Mouse (Mus musculus): Measurements from ENCODE around the gene Etl4. TPM values are rescaled to one million over a fixed set of nuclear protein-coding genes. Genes with fewer than 3 reads are reported as not detected.
"Not testable (repeated sequence)": the region's sequence is repeated elsewhere in the genome, so short reads cannot be mapped to it uniquely, and the experiment has no call there.

The Etl4 gene
- polyA plus RNA-seq, 1 experiment from 2014 or later: 3.2 TPM

- H3K4me1 ChIP-seq (replicated peaks): no peaks in the 10 kb centered on the region
- no peak overlapping the region for H3K9ac ChIP-seq
- no peak for ATAC-seq (ENCODE audit: low FRiP score)
- H3K4me3 ChIP-seq: no peak overlapping the region
- H3K4me2 ChIP-seq: no peak overlapping the region
- no peak overlapping the region for H3K27ac ChIP-seq
- no peaks in the 10 kb centered on the region for H3K27me3 ChIP-seq
- WGBS: 91% methylated on average over 3 of the region's 3 CpGs
- H3K9me3 ChIP-seq: no peaks in the 10 kb centered on the region
- no peaks in the 10 kb centered on the region for H3K36me3 ChIP-seq
These were observed 748.3 kb downstream of the Etl4 start for GRCm38 (mm10) chr2:20657856-20658255.

DNA sequence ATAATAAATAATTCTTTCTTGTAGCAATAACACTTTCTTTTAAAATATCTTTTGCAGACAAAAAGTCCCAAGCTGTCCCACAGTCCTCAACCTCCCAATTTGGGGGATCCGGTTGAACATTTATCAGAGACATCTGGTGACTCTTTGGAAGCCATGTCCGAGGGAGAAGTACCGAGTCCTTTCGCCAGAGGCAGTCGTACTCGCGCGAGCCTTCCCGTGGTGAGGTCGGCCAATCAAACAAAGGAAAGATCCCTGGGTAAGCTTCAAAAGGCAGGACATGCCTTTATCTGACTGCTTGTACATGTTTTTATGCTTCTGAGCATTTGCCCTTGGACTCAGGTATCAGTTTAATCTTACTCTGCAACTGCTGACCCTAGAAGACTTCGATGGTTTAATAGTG lies 752.3 kb downstream of the Etl4 start:
- Histone ChIP-seq H3K36me3 (no peaks in the 10 kb centered on the region), H3K4me3 (no peak overlapping the region), H3K9ac (no peak overlapping the region), H3K9me3 (no peaks in the 10 kb centered on the region), H3K27ac (no peak overlapping the region), H3K4me1 (replicated peaks) (no peaks in the 10 kb centered on the region), H3K4me2 (no peak overlapping the region), H3K27me3 (no peaks in the 10 kb centered on the region)
- no peak for ATAC-seq (ENCODE audit: low FRiP score)
- 93% methylated on average over 11 of the region's 11 CpGs for WGBS

DNA sequence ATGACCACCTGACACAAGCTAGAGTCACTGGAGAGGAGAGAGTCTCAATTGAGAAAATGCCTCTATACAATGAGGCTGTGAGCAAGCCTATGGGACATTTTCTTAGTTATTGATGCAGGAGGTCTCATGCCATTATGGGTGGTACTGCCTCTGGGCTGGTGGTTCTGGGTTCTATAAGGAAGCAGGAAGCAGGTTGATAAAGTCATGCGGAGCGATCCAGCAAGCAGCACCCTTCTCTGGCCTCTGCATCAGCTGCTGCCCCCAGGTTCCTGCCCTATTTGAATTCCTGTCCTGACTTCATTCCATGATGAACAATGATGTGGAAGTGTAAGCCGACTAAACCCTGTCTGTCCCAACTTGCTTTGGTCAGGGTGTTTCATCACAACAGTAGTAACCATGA lies 753.1 kb downstream of the Etl4 start:
- Histone ChIP-seq H3K27ac (no peak overlapping the region), H3K4me3 (no peak overlapping the region), H3K9ac (no peak overlapping the region), H3K27me3 (no peaks in the 10 kb centered on the region), H3K4me2 (no peak overlapping the region), H3K36me3 (no peaks in the 10 kb centered on the region), H3K4me1 (replicated peaks) (no peaks in the 10 kb centered on the region), H3K9me3 (no peaks in the 10 kb centered on the region)
- WGBS: 85% methylated on average over 3 of the region's 3 CpGs
- ATAC-seq (ENCODE audit: low FRiP score): no peak

DNA sequence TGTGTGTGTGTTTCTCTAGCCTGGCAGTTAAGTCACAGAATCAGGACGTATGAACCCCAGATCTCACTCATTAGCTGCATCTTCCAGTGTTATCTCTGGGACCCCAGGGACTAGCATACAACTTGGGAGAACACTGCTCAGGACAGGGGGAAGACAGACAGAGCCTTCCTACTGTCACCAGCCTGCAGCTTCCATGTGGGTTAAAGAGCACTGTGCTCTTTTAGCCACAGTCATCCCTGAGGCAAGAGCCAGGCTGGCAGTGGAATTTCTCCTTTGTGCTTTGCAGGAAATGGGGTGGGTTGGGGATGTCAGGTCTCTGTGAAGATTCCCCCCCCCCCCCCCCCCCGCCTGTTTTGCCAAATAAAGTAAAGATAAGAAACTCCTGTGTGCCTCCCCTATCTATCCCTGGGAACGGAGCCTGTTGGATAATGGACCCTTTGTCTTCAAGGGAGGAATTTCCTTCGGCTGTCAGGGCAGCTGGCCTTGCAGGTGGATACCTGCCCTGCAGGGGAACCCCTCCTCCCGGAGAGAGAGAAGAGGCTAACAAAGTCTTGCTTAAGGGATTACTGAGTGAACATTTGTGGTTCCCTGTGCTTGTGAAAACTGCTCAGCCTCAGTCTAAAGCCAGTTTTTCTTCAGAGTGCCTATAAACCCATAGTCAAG lies 755.9 kb downstream of the Etl4 start:
- no peaks in the 10 kb centered on the region for H3K4me1 ChIP-seq (replicated peaks)
- no peak overlapping the region for H3K27ac ChIP-seq
- no peak for ATAC-seq (ENCODE audit: low FRiP score)
- no peak overlapping the region for H3K4me2 ChIP-seq
- no peaks in the 10 kb centered on the region for H3K9me3 ChIP-seq
- no peak overlapping the region for H3K4me3 ChIP-seq
- H3K36me3 ChIP-seq: no peaks in the 10 kb centered on the region
- WGBS: 13% methylated on average over 5 of the region's 5 CpGs
- H3K27me3 ChIP-seq: no peaks in the 10 kb centered on the region
- H3K9ac ChIP-seq: no peak overlapping the region

- peak; percentile 52; the same call in 1 of the 2 replicates for ATAC-seq (ENCODE audit: low FRiP score)
- Histone ChIP-seq H3K27me3 (no peaks in the 10 kb centered on the region), H3K9ac (no peak overlapping the region), H3K36me3 (no peaks in the 10 kb centered on the region), H3K4me1 (replicated peaks) (no peaks in the 10 kb centered on the region), H3K4me3 (no peak overlapping the region), H3K4me2 (no peak overlapping the region), H3K27ac (no peak overlapping the region), H3K9me3 (no peaks in the 10 kb centered on the region)
- 50% methylated on average over 2 of the region's 2 CpGs for WGBS
These were observed 756.5 kb downstream of the Etl4 start for GRCm38 (mm10) chr2:20666051-20666478.

- no peak for ATAC-seq (ENCODE audit: low FRiP score)
- Histone ChIP-seq H3K9me3 (no peaks in the 10 kb centered on the region), H3K4me2 (no peak overlapping the region), H3K4me3 (no peak overlapping the region), H3K36me3 (no peaks in the 10 kb centered on the region), H3K4me1 (replicated peaks) (no peaks in the 10 kb centered on the region), H3K27ac (no peak overlapping the region), H3K9ac (no peak overlapping the region), H3K27me3 (no peaks in the 10 kb centered on the region)
- 94% methylated on average over 3 of the region's 3 CpGs for WGBS
These were observed 758.3 kb downstream of the Etl4 start for GRCm38 (mm10) chr2:20667876-20668275.

GRCm38 (mm10) chr2:20668276-20669030 lies 758.9 kb downstream of the Etl4 start:
- H3K9ac ChIP-seq; ATAC-seq (ENCODE audit: low FRiP score): not testable (repeated sequence)
- 87% methylated on average over 12 of the region's 12 CpGs for WGBS

GRCm38 (mm10) chr2:20669367-20669766 lies 759.8 kb downstream of the Etl4 start:
- Histone ChIP-seq H3K4me3 (no peak overlapping the region), H3K9me3 (no peaks in the 10 kb centered on the region), H3K4me1 (replicated peaks) (no peaks in the 10 kb centered on the region), H3K9ac (no peak overlapping the region), H3K36me3 (no peaks in the 10 kb centered on the region), H3K27me3 (no peaks in the 10 kb centered on the region), H3K27ac (no peak overlapping the region), H3K4me2 (no peak overlapping the region)
- WGBS: 67% methylated on average over 4 of the region's 4 CpGs
- ATAC-seq (ENCODE audit: low FRiP score): no peak

More at GRCm38 (mm10) chr2:20668276-20669030, 758.9 kb downstream of the Etl4 start:
- H3K27ac ChIP-seq; H3K27me3 ChIP-seq; H3K4me1 ChIP-seq (replicated peaks); H3K4me3 ChIP-seq; H3K36me3 ChIP-seq; H3K4me2 ChIP-seq; H3K9me3 ChIP-seq: not testable (repeated sequence)

DNA sequence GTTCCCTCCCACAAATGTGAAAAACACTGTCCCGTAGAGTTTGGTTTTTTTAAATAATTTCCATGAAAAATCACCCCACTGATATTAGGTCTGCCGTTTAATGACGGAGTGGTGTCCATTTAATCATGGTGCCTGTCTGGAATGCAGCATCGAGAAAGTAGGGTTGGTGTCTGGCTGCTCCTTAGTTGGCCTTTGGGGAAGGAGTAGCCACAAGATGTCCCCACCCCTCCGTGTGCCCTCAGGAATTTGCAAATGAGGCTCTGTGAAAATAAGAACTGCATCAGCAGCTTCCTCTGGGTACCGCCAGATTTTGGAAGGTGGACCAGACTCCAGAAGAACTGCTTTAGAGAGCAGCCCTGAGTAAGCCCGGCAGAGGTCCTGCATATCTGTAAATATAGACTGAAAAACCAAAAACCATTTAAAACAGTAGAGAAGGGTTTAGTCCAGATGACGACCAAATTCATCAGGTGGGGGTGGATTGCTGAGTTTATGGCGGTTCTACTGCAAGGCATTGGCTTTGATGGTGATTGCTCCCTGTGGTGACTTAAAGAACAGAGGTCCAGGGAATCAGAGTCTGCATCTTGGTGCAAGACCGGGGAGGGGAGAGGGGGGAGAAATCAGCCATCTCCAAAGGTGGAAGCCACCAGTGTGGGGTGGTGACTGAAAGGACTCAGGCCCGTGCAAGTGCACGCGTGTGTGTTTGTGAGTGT lies 762.1 kb downstream of the Etl4 start:
- no peak for ATAC-seq (ENCODE audit: low FRiP score)
- 65% methylated on average over 13 of the region's 13 CpGs for WGBS
- H3K9ac ChIP-seq: no peak overlapping the region
- H3K27me3 ChIP-seq: no peaks in the 10 kb centered on the region
- H3K4me3 ChIP-seq: no peak overlapping the region
- no peak overlapping the region for H3K27ac ChIP-seq
- no peaks in the 10 kb centered on the region for H3K4me1 ChIP-seq (replicated peaks)
- H3K4me2 ChIP-seq: no peak overlapping the region
- no peaks in the 10 kb centered on the region for H3K9me3 ChIP-seq
- no peaks in the 10 kb centered on the region for H3K36me3 ChIP-seq

- 93% methylated on average over 7 of the region's 7 CpGs for WGBS
- Histone ChIP-seq H3K4me2 (no peak overlapping the region), H3K27me3 (no peaks in the 10 kb centered on the region), H3K4me3 (no peak overlapping the region), H3K4me1 (replicated peaks) (no peaks in the 10 kb centered on the region), H3K36me3 (no peaks in the 10 kb centered on the region), H3K27ac (no peak overlapping the region), H3K9ac (no peak overlapping the region), H3K9me3 (no peaks in the 10 kb centered on the region)
- ATAC-seq (ENCODE audit: low FRiP score): no peak
These were observed 762.7 kb downstream of the Etl4 start for GRCm38 (mm10) chr2:20672281-20672680.

DNA sequence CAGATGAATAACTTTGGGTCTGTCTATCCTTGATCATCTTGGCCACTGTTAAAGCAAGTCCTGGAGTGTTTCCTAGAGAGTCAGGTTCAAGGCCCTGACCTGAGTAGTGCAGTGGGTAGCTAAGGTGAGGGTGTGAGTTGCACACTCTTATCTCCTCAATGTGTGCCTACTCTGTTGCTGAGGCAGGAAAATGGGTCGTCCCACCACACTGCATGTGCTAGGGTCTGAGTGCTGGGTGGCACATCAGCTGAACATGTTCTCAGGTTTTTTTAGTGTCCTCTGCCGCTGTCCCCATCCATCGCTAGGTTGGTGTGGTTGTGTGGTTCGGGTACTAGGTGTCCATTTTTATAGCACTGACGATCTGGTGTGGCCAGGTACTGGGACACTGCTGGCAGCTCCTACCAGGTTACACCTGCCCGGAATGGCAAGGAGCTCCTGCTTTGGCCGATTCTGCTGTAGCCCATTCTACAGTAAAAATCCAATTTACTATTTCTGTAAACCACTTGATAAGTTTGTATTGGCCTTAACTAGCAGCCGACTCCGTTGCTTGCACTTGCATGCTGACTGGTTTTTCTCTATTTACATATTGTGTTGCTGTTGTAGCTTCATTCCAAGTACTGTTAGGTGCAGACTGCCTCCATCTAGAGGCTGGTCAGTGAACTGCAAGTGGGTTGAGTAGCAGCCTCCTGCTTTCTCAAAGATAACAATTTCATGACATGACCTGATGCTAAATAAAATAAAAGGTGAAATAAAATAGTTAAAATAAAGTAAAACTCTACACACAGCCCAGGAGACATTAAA lies 763.4 kb downstream of the Etl4 start:
- WGBS: 74% methylated on average over 9 of the region's 9 CpGs

DNA sequence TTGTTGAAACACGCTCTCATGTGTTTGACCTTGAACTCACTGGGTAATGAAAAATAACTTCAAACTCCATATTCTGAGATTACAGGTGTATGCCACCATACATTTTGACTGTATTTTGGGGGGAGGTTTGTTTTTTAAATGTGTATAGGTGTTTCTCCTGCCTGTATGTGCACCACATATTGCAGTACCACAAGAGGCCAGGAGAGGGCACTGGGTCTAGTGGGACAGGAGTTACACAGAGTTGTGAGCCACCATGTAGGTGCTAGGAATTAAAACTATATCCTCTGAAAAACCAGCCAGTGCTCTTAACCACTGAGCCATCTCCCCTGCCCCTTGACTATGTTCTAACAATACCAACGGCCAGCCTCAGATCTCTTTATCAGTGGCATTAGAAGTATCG lies 766.8 kb downstream of the Etl4 start:
- 100% methylated on average over 3 of the region's 3 CpGs for WGBS
- H3K4me3 ChIP-seq: no peak overlapping the region
- no peak overlapping the region for H3K9ac ChIP-seq
- H3K36me3 ChIP-seq: no peaks in the 10 kb centered on the region
- H3K27me3 ChIP-seq: no peaks in the 10 kb centered on the region
- no peak overlapping the region for H3K4me2 ChIP-seq
- ATAC-seq (ENCODE audit: low FRiP score): no peak
- no peaks in the 10 kb centered on the region for H3K4me1 ChIP-seq (replicated peaks)
- H3K27ac ChIP-seq: no peak overlapping the region
- no peaks in the 10 kb centered on the region for H3K9me3 ChIP-seq

More for the DNA sequence above, 763.4 kb downstream of the Etl4 start:
- Histone ChIP-seq H3K4me3 (no peak overlapping the region), H3K9ac (no peak overlapping the region), H3K36me3 (no peaks in the 10 kb centered on the region), H3K4me2 (no peak overlapping the region), H3K27ac (no peak overlapping the region), H3K27me3 (no peaks in the 10 kb centered on the region), H3K9me3 (no peaks in the 10 kb centered on the region), H3K4me1 (replicated peaks) (no peaks in the 10 kb centered on the region)
- ATAC-seq (ENCODE audit: low FRiP score): peak; percentile 70; the same call in 1 of the 2 replicates
